Mouse (Mus musculus): ENCODE measurements around the gene Zfp747.

Zfp747 gene

GRCm38 (mm10) chr7:127335604-127336003 is 40.2 kb downstream of the Zfp747 start:
- no peak for DNase-seq (ENCODE audit: low read depth, low spot score)

GRCm38 (mm10) chr7:127333240-127333639 is 42.6 kb downstream of the Zfp747 start:
- DNase-seq (ENCODE audit: low read depth, low spot score): no peak

DNA sequence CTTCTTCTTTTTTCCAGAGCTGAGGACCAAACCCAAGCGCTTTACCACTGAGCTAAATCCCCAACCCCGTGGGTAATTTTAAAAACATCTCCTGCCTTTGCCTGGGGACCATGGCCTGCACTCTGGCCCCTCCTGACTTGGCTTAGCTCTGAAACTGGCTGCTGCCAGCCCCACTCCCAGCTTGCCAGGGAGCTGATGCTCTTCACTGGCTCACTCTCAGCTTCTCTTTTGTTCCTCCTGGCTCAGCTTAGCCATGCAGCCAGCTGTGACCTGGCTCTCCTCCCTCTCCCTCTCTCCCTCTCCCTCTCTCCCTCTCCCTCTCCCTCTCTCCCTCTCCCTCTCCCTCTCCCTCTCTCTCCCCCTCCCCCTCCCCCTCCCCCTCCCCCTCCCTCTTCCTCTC is 49.2 kb downstream of the Zfp747 start:
- DNase-seq (ENCODE audit: low read depth, low spot score): no peak

- DNase-seq (ENCODE audit: low read depth, low spot score): no peak
These were observed 50.3 kb downstream of the Zfp747 start for GRCm38 (mm10) chr7:127325550-127325949.

GRCm38 (mm10) chr7:127324944-127325343 is 50.9 kb downstream of the Zfp747 start:
- DNase-seq (ENCODE audit: low read depth, low spot score): no peak
